8 mouse cellular contexts compared by ENCODE assay signal in the genomic region with DNA sequence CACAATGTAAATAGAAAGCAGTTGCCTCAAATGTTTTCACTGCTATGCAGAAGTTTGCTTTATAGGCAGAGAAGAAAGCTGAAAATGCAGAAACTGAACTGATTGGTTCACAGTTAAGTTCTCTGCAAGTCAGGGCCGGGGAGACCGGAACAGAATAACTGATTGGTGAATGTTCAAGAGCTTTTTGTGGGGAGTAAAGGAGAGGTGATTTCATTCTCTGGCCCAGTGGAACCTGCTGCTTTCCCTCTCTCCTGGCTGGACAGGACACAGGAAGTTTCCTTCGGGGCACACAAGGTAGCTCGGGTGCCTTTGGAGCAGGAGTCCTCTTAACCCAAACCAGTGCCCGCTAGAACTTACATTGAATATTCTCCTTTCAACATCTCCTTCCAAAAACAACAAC. TPM values are rescaled to one million over a fixed set of nuclear protein-coding genes. Genes with fewer than 3 reads are reported as not detected.
DNase-seq lines count a peak whose midpoint lies in the region; ATAC-seq and TF ChIP-seq lines count a peak whose summit lies in the region.

No protein-coding gene starts in this region.

- DNase-seq in layer of hippocampus, adult 11-12 months (ENCODE audit: low spot score) = peak; percentile 10
- no peak for DNase-seq in layer of hippocampus, adult 9-10 months (ENCODE audit: low spot score)
- DNase-seq in brain, embryonic 14.5 days (ENCODE audit: low read depth) = peak; percentile 31
- DNase-seq in lung, adult 18-20 months = peak; percentile 45 to 52
- DNase-seq in layer of hippocampus, adult 8-10 months (ENCODE audit: low spot score in 2 of 2) = no peak

- ATAC-seq in granulocyte monocyte progenitor cell, adult 5-6 weeks (replicated peaks; ENCODE audit: poor library complexity, severe bottlenecking) = peak; percentile 69
- 0 out of 2 replicates have a peak, but pooled peaks have one; percentile 11 for ATAC-seq in intestine, postnatal 0 days
- ATAC-seq in neutrophil, adult 5-6 weeks (ENCODE audit: extremely low read depth, insufficient number of reproducible peaks, low FRiP score, poor library complexity, severe bottlenecking) = peak; percentile 61

- TF ChIP-seq POLR2A in brain, embryonic 14.5 days (IDR thresholded peaks at IDR 0.05; ENCODE audit: borderline replicate concordance, extremely low read depth, insufficient read depth, insufficient read length, poor library complexity, severe bottlenecking) = no peak

- H3K36me3 ChIP-seq in intestine, postnatal 0 days (ENCODE audit: control insufficient read depth, insufficient read depth) = no peaks in the 10 kb centered on the region

- peak overlapping the region; percentile 65; the same call in 1 of the 2 replicates for H3K9ac ChIP-seq in intestine, postnatal 0 days (ENCODE audit: low read depth, low read length)

- H3K9me3 ChIP-seq in intestine, postnatal 0 days (ENCODE audit: control insufficient read depth) = no peaks in the 10 kb centered on the region

- no peaks in the 10 kb centered on the region for H3K27me3 ChIP-seq in intestine, postnatal 0 days (replicated peaks; ENCODE audit: control insufficient read depth, insufficient read depth, low read length)

- peak overlapping the region; percentile 58 for H3K4me3 ChIP-seq in intestine, postnatal 0 days (ENCODE audit: low read depth, low read length)

- WGBS in intestine, postnatal 0 days = 45% methylated on average over 5 of the region's 5 CpGs

- peak overlapping the region; percentile 87 for H3K27ac ChIP-seq in intestine, postnatal 0 days (ENCODE audit: low read depth, low read length)

- H3K4me2 ChIP-seq in intestine, postnatal 0 days (replicated peaks; ENCODE audit: low read depth) = peak overlapping the region; percentile 63

- H3K4me1 ChIP-seq in intestine, postnatal 0 days (replicated peaks; ENCODE audit: control insufficient read depth, insufficient read depth, low read length) = no peaks in the 10 kb centered on the region

- no peak for TF ChIP-seq CTCF in brain, embryonic 14.5 days (IDR thresholded peaks at IDR 0.05; ENCODE audit: borderline replicate concordance, extremely low read depth, insufficient read depth, insufficient read length)
- no peak for TF ChIP-seq CTCF in intestine, postnatal 0 days (IDR thresholded peaks at IDR 0.05; ENCODE audit: low read depth)

RNA-seq across cellular contexts. Expression of a gene that starts 1.2 kb away (rescaled TPM):
- 2.2 and 3.5 TPM in 2 replicates for polyA plus RNA-seq in brain, embryonic 14.5 days (2012; rRNA removed)
- 16.8 and 21.7 TPM in 2 replicates for total RNA-seq in granulocyte monocyte progenitor cell, adult 5-6 weeks (2014; fragmentation: Nextera tagmentation)
- 44.8 and 59.3 TPM in 2 replicates for total RNA-seq in granulocyte monocyte progenitor cell, adult 5-6 weeks (2017)
- 84.6 and 86.7 TPM in 2 replicates for polyA plus RNA-seq in intestine, postnatal 0 days (2015; fragmentation: Nextera tagmentation; extraction: Ambion mirVana)
- 89.3 and 93.8 TPM in 2 replicates for total RNA-seq in neutrophil, adult 5-6 weeks (2017)
- 1 to 10 TPM; 2.7 to 4.8 (median 4.1) TPM for total RNA-seq in layer of hippocampus, adult 8-10 months (2022)

RNA-seq across cellular contexts. Expression of a gene that starts 37.2 kb away (rescaled TPM):
- polyA plus RNA-seq in brain, embryonic 14.5 days (2012; rRNA removed) = 3.4 and 3.9 TPM in 2 replicates
- 31.2 and 37.1 TPM in 2 replicates for total RNA-seq in granulocyte monocyte progenitor cell, adult 5-6 weeks (2014; fragmentation: Nextera tagmentation)
- total RNA-seq in granulocyte monocyte progenitor cell, adult 5-6 weeks (2017) = 18.0 and 30.1 TPM in 2 replicates
- polyA plus RNA-seq in intestine, postnatal 0 days (2015; fragmentation: Nextera tagmentation; extraction: Ambion mirVana) = 5.1 and 5.5 TPM in 2 replicates
- total RNA-seq in neutrophil, adult 5-6 weeks (2017) = 34.3 and 40.2 TPM in 2 replicates
- 10 to 100 TPM; 17.6 to 24.4 (median 22.5) TPM for total RNA-seq in layer of hippocampus, adult 8-10 months (2022)

Comparison
In these comparisons a context has a peak if more than half of its experiments do, and no peak if none do; other contexts are left out.
1. DNase-seq: peak in layer of hippocampus, adult 11-12 months (single experiment), brain, embryonic 14.5 days (single experiment) and lung, adult 18-20 months (2 of 2); none in layer of hippocampus, adult 9-10 months (single experiment) and layer of hippocampus, adult 8-10 months (0 of 2).
2. ATAC-seq: peak in every context shown above with its lines; median percentile 69 in granulocyte monocyte progenitor cell, adult 5-6 weeks; 61 in neutrophil, adult 5-6 weeks; 11 in intestine, postnatal 0 days.